Mouse (Mus musculus) limb, embryonic 12.5 days (tissue): ENCODE measurements around the gene Sar1a. TPM values are rescaled to one million over a fixed set of nuclear protein-coding genes. Genes with fewer than 3 reads are reported as not detected.

Source experiments
- ATAC-seq: fragments of 200-750 bp; cut with Nextera tagmentation; 2 replicates; pipeline ENCODE4 v1.8.0; 2017; ENCODE audit warnings: low read depth, moderate TSS enrichment; ENCODE audit not compliant: insufficient number of reproducible peaks, insufficient read depth, low FRiP score, low TSS enrichment
- H3K27ac ChIP-seq: fragments of 300-500 bp; sonication (generic); 2 replicates; pipeline ENCODE4 v1.5.1; 2016; ENCODE audit warnings: mild to moderate bottlenecking, moderate library complexity
- H3K27me3 ChIP-seq: fragments of 300-500 bp; sonication (generic); 2 replicates; pipeline ENCODE4 v1.6.1; 2016; ENCODE audit warnings: mild to moderate bottlenecking, moderate library complexity
- H3K36me3 ChIP-seq: fragments of 300-500 bp; sonication (generic); 2 replicates; pipeline ENCODE4 v1.6.1; 2016; ENCODE audit warnings: mild to moderate bottlenecking, moderate library complexity
- H3K4me1 ChIP-seq: fragments of 300-500 bp; sonication (generic); replicated peaks from 2 replicates; pipeline ENCODE4 v1.6.1; 2016
- H3K4me2 ChIP-seq: fragments of 300-500 bp; sonication (generic); 2 replicates; pipeline ENCODE4 v1.6.1; 2016; ENCODE audit warnings: mild to moderate bottlenecking, moderate library complexity
- H3K4me3 ChIP-seq: fragments of 300-500 bp; sonication (generic); replicated peaks from 2 replicates; pipeline ENCODE4 v1.5.1; 2016; ENCODE audit warnings: mild to moderate bottlenecking
- H3K9ac ChIP-seq: fragments of 300-500 bp; sonication (generic); replicated peaks from 2 replicates; pipeline ENCODE4 v1.6.1; 2016; ENCODE audit warnings: mild to moderate bottlenecking, moderate library complexity
- H3K9me3 ChIP-seq: fragments of 300-500 bp; sonication (generic); 2 replicates; pipeline ENCODE4 v1.6.1; 2016; ENCODE audit warnings: mild to moderate bottlenecking, moderate library complexity
- WGBS: fragments of 180-500 bp; shearing (Covaris S2); methylation state at CpG from one replicate; pipeline ENCODE4 v1.1.7; 2016; 5-methylcytosine and 5-hydroxymethylcytosine counted together
- polyA plus RNA-seq: library from polyadenylated mRNA; unstranded; fragments of >200 nt; fragmentation: Nextera tagmentation; extraction: Ambion mirVana; gene quantifications from 2 replicates; pipeline ENCODE4 v1.2.1, GENCODE M21; 2016

The Sar1a gene
- polyA plus RNA-seq, 1 experiment from 2014 or later = 239 TPM

GRCm38 (mm10) chr10:61689405-61689804, 9.3 kb downstream of the Sar1a start:
- no peak overlapping the region for H3K4me3 ChIP-seq
- no peak overlapping the region for H3K9ac ChIP-seq
- no peaks in the 10 kb centered on the region for H3K9me3 ChIP-seq
- peaks cover 88% of the 10 kb centered on the region for H3K36me3 ChIP-seq
- 91% methylated on average over 8 of the region's 8 CpGs for WGBS
- no peak for ATAC-seq
- no peak overlapping the region for H3K4me2 ChIP-seq
- no peak overlapping the region for H3K27ac ChIP-seq
- H3K4me1 ChIP-seq = no peaks in the 10 kb centered on the region
- no peaks in the 10 kb centered on the region for H3K27me3 ChIP-seq

- Histone ChIP-seq H3K9me3 (no peaks in the 10 kb centered on the region), H3K9ac (no peak overlapping the region), H3K36me3 (peaks cover 62% of the 10 kb centered on the region), H3K27me3 (peaks cover 7% of the 10 kb centered on the region; the same call in 1 of the 2 replicates), H3K4me3 (no peak overlapping the region), H3K27ac (no peak overlapping the region), H3K4me2 (no peak overlapping the region), H3K4me1 (peaks cover 16% of the 10 kb centered on the region)
- WGBS = 67% methylated on average over 4 of the region's 4 CpGs
- no peak for ATAC-seq
Observed at GRCm38 (mm10) chr10:61693563-61693962, 13.5 kb downstream of the Sar1a start.

DNA sequence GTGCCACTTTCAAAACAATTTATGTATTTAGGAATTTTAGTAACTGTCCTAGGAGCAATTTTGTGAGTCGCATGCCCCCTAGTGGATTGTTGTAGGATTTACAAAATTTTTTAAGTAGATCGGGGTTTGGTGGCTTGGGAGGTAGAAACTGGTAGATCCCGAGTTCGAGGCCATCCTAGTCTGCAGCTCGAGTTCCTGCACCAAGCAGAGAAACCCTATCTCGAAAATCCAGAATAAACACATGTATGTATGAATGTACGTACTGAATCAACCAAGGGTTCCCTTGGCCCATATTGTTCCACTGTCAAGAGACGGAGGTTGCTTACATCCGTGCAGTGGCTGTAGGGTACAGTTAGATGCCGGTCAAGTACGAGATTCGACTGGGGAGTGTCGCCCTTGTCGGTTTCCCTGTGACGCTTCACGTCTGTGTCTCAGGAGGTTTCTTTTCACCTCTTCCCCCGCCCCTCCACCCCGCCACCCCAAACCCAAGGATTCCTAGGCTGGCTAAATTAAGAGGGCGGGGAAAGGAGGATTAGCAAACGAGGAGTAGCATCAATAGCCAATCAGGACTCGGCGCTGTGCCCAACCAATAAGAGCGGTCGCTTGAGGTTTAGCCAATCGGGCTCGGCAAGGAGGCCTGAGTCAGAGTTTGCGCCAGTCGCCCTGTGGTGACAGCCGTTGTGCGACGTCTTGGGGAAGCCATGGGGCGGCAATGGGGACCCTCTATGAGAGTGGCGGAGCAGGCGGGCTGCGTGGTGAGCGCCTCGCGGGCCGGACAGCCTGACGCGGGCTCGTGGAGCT, 15.0 kb downstream of the Sar1a start, which contains the start of gene Tysnd1:
TSS of gene Tysnd1 (plus strand) at position 645 of the 801 bp plus-strand sequence.
- ATAC-seq = peak; percentile 98
- peaks cover 57% of the 10 kb centered on the region for H3K36me3 ChIP-seq
- peak within 1 kb of the TSS; percentile 100 for H3K4me2 ChIP-seq
- H3K9ac ChIP-seq = peak within 1 kb of the TSS; percentile 78
- peaks cover 16% of the 10 kb centered on the region for H3K4me1 ChIP-seq
- no peaks in the 10 kb centered on the region for H3K9me3 ChIP-seq
- H3K27me3 ChIP-seq = peaks cover 7% of the 10 kb centered on the region; the same call in 1 of the 2 replicates
- 1% methylated on average over 42 of the region's 42 CpGs for WGBS
- peak within 1 kb of the TSS; percentile 97 for H3K4me3 ChIP-seq
- peak within 1 kb of the TSS; percentile 56 for H3K27ac ChIP-seq

- H3K9me3 ChIP-seq = no peaks in the 10 kb centered on the region
- H3K27me3 ChIP-seq = peaks cover 7% of the 10 kb centered on the region; the same call in 1 of the 2 replicates
- WGBS = 1% methylated on average over 103 of the region's 111 CpGs
- H3K4me3 ChIP-seq = peak overlapping the region; percentile 97
- peak overlapping the region; percentile 78 for H3K9ac ChIP-seq
- H3K4me2 ChIP-seq = peak overlapping the region; percentile 100
- peaks cover 16% of the 10 kb centered on the region for H3K4me1 ChIP-seq
- peaks cover 49% of the 10 kb centered on the region for H3K36me3 ChIP-seq
- ATAC-seq = peak; percentile 45
- H3K27ac ChIP-seq = peak overlapping the region; percentile 56; the same call in 1 of the 2 replicates
Observed at GRCm38 (mm10) chr10:61695703-61696559, 15.8 kb downstream of the Sar1a start.

DNA sequence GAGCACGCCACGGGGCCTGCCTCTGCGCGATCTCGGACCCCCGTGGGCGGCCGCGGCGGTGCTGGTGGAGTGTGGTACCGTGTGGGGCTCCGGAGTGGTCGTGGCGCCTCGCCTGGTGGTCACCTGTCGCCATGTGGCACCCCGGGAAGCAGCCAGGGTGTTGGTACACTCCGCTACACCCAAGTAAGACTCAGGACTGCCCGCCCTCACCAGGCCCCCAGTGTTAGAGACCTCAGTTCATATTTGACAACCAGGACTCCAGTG, 16.4 kb downstream of the Sar1a start:
- peak overlapping the region; percentile 78 for H3K9ac ChIP-seq
- peak overlapping the region; percentile 97 for H3K4me3 ChIP-seq
- peaks cover 16% of the 10 kb centered on the region for H3K4me1 ChIP-seq
- peaks cover 46% of the 10 kb centered on the region for H3K36me3 ChIP-seq
- H3K27ac ChIP-seq = no peak overlapping the region
- peak overlapping the region; percentile 100 for H3K4me2 ChIP-seq
- H3K9me3 ChIP-seq = no peaks in the 10 kb centered on the region
- 11% methylated on average over 19 of the region's 19 CpGs for WGBS
- peaks cover 7% of the 10 kb centered on the region; the same call in 1 of the 2 replicates for H3K27me3 ChIP-seq
- ATAC-seq = no peak

DNA sequence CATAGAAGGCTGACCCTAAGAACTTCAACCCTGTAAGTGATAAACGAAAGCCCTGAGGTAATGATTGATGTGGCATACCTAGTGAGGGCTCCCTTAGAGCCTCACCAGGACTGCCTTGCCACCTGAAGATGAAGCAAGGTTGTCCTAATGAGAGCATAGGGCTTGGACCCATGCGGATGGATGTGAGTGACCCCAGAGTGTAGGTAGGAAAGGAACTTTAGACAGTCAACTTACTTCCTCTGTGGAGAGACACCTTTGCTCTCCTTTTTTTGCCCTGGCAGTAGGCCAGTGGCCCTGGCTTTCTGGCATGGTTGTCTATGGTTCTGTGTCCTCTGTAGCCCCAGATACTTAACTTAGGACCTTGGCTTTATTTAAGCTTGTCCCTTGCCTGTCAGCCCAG, 16.9 kb downstream of the Sar1a start:
- Histone ChIP-seq H3K4me2 (peak overlapping the region; percentile 100), H3K4me3 (peak overlapping the region; percentile 97), H3K27me3 (peaks cover 7% of the 10 kb centered on the region; the same call in 1 of the 2 replicates), H3K27ac (no peak overlapping the region), H3K9ac (peak overlapping the region; percentile 78; the same call in 1 of the 2 replicates), H3K4me1 (peaks cover 16% of the 10 kb centered on the region), H3K9me3 (no peaks in the 10 kb centered on the region), H3K36me3 (peaks cover 46% of the 10 kb centered on the region)
- no peak for ATAC-seq
- WGBS = 95% methylated on average over 2 of the region's 2 CpGs

- H3K27me3 ChIP-seq = no peaks in the 10 kb centered on the region
- 80% methylated on average over 4 of the region's 4 CpGs for WGBS
- no peak for ATAC-seq
Observed at GRCm38 (mm10) chr10:61704663-61705062, 24.6 kb downstream of the Sar1a start.

DNA sequence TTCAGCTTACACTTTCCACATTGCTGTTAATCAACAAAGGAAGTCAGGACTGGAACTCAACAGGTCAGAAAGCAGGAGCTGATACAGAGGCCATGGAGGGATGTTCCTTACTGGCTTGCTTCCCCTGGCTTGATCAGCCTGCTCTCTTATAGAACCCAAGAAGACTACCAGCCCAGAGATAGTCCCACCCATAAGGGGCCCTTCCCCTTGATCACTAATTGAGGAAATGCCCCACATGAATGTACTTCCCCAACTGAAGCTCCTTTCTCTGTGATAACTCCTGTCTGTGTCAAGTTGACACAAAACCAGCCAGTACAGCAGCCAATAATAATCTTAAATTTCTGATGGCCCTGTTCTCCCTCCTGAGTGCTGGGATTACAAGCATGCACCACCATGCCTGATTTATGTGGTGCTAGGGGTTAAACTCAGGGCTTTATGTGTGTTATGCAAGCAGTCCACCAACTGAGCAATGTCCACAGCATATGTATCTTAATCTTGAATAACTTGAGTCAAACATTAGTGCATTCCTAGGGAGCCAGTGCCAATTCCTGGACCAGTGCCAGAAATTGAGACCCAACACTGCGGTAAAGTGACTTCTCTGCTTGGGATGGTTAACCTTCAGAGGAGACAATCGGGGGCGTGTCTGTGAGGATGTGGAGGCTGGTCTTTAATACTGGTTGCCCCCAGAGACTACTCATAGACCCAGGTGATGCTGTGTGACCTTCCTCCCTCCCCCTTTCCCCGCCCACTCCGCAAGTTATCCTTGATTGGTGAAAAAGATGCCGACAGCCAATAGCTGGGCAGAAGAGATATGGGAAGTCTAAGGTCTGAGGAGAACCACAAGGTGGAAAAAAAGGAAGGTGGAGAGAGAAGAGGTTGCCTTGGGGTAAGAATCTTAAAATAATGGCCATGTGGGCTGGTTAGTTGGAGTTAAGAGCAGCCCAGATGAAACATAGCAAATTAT, 26.6 kb downstream of the Sar1a start:
- Histone ChIP-seq H3K9me3 (no peaks in the 10 kb centered on the region), H3K27me3 (no peaks in the 10 kb centered on the region), H3K4me1 (no peaks in the 10 kb centered on the region), H3K36me3 (peaks cover 30% of the 10 kb centered on the region), H3K4me2 (no peak overlapping the region), H3K27ac (no peak overlapping the region), H3K4me3 (no peak overlapping the region), H3K9ac (no peak overlapping the region)
- no peak for ATAC-seq
- 65% methylated on average over 6 of the region's 6 CpGs for WGBS

More at GRCm38 (mm10) chr10:61704663-61705062, 24.6 kb downstream of the Sar1a start:
- Histone ChIP-seq H3K9me3 (no peaks in the 10 kb centered on the region), H3K4me2 (no peak overlapping the region), H3K27ac (no peak overlapping the region), H3K4me1 (no peaks in the 10 kb centered on the region), H3K36me3 (peaks cover 35% of the 10 kb centered on the region), H3K4me3 (no peak overlapping the region), H3K9ac (no peak overlapping the region)

DNA sequence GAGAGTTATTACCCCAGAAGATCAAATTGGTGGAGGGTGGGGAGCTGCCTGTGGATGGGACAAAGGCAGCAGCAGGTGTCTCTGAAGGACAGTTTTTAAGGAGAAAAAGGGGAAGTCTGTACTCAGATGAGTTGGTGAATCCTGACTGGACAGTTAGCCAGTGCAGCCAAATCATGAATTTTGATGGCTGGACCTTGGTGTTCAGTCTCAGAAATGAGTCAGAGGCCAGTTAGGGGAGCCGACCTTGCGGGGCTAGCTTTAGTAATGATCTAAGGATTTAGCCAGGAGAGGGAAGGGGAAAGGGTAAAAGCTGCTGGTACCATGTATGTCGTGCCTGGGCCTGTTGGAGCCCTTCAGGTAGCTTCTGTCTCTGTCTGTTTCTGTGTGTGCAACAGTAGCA, 33.5 kb downstream of the Sar1a start:
- H3K9ac ChIP-seq = no peak overlapping the region
- 71% methylated on average over 3 of the region's 3 CpGs for WGBS

DNA sequence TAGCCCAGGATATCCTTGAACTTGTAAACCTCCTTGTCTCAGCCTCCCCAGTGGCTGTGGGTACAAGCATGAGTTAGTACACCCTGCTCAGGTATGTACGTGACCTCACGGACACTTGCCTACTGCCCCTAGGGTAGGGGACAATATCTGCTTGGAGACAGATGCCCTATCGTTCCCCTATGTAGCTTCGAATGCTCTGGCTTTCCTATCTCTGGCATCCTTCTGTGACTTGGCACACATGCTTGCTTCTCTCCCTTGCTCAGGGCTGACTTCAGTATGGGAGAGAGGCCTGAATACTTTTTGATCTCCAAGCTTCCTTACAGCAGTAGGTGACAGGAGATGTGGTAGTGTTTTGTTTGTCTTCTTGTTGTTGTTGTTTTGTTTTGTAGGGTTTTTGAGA, 34.0 kb downstream of the Sar1a start:
- no peak overlapping the region for H3K27ac ChIP-seq
- H3K4me3 ChIP-seq = no peak overlapping the region
- no peak for ATAC-seq
- 90% methylated on average over 4 of the region's 4 CpGs for WGBS
- H3K36me3 ChIP-seq = no peaks in the 10 kb centered on the region
- peaks cover 7% of the 10 kb centered on the region for H3K4me1 ChIP-seq
- H3K9ac ChIP-seq = no peak overlapping the region
- no peaks in the 10 kb centered on the region for H3K27me3 ChIP-seq
- H3K4me2 ChIP-seq = no peak overlapping the region
- H3K9me3 ChIP-seq = no peaks in the 10 kb centered on the region

More for the DNA sequence above, 33.5 kb downstream of the Sar1a start:
- no peaks in the 10 kb centered on the region for H3K9me3 ChIP-seq
- H3K4me3 ChIP-seq = no peak overlapping the region
- no peaks in the 10 kb centered on the region for H3K27me3 ChIP-seq
- ATAC-seq = no peak
- H3K27ac ChIP-seq = no peak overlapping the region
- H3K36me3 ChIP-seq = no peaks in the 10 kb centered on the region
- H3K4me2 ChIP-seq = no peak overlapping the region
- peaks cover 7% of the 10 kb centered on the region for H3K4me1 ChIP-seq
